Mouse (Mus musculus) activated CD4-positive, CD25-positive, alpha-beta regulatory T cell, adult 9 weeks (primary cell): ENCODE measurements around the gene Gm14401. TPM values are rescaled to one million over a fixed set of nuclear protein-coding genes. Genes with fewer than 3 reads are reported as not detected.

Experiments
- polyA plus RNA-seq: library from polyadenylated mRNA; unstranded; fragments of 100-300 nt; shearing (Covaris generic); gene quantifications from one replicate; pipeline ENCODE4 v1.2.1, GENCODE M21; 2017

Gene Gm14401
- 0.34 TPM for polyA plus RNA-seq

DNA sequence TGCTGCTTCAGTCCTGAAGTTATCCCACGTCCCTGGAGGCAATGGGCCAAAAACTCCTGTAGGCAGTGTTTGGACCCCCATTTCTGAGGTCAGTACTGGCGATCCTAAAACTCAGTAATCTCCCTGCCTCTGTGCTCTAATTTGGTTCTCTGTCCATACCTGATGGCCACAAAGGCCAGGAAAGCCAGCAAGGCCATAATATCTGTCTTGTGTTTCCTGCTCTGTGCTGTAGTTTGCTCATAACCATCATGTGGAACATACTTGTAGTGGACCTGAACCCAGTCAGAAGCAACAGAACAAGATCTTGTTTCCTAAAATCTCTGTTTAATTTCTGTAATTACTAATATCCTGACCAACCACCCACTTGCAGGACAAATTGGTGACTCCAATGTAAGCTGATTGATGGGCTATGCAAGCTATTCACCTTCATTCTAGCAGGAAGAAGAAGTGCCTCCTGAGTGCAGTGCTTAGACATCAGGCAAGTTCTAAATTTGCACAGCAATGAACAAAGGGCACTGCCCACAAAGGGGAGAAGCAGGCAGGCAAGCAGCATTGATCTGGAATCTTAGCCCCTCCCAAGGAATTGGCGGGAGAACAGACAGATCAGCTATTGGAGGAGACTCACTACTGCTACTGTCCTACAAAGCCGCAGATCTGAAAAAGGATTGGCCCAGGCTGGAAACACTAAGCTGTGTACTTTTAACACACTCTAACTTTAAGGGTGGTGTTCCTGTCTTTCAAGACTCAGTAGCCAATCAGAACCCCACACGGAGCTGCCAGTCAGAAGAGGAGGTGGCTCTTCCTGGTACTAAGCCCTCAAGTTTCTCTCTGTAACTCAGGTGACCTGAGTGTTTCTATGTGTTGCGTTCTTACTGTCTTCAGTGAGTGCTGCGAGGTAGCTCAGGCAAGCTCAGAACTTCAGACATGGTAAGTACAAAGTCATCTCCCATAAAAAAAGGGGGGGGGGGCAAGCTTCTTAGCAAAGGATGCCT, at the start of gene Gm14401:
Gm14401 (plus strand) TSS at position 889 of the 992 bp plus-strand sequence.

Other genes starting within 250 kb of the Gm14401 start
- not detected for gene Gm14408, start 243.2 kb upstream of the Gm14401 start, polyA plus RNA-seq
- 3.9 TPM for gene Gm14296, start 146.5 kb upstream of the Gm14401 start, polyA plus RNA-seq
- gene Gm14419, start 73.4 kb upstream of the Gm14401 start, polyA plus RNA-seq: 3.5 TPM
- 8.4 TPM for gene Gm14410, start 132.1 kb downstream of the Gm14401 start, polyA plus RNA-seq
- not detected for gene Gm14409, start 192.7 kb downstream of the Gm14401 start, polyA plus RNA-seq
- gene Gm14412, start 250.0 kb downstream of the Gm14401 start, polyA plus RNA-seq: not detected